Mouse (Mus musculus): ENCODE measurements around the gene Ccdc188. TPM values are rescaled to one million over a fixed set of nuclear protein-coding genes. Genes with fewer than 3 reads are reported as not detected.

Gene Ccdc188
- polyA plus RNA-seq, 1 experiment from 2014 or later, result not detected

DNA sequence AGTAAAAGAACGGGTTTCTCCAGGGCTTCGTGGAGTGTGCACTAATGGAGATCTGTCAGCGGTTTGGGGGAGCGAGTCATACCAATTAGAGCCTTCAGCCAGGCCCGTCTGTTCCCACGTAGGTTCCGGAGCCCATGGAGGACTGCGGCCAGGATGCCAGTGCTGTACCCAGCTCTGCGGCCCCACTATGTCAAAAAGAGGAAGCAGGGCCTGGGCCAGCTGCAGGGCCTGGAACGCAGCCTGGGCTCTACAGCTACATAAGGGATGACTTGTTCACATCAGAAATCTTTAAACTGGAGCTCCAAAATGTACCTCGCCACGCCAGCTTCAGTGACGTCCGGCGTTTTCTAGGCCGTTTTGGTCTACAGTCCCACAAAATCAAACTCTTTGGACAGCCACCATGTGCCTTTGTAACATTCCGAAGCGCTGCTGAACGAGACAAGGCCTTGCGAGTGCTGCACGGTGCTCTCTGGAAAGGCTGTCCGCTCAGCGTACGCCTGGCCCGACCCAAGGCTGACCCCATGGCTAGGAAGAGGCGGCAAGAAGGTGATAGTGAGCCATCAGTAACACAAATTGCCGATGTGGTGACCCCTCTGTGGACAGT is 31.8 kb downstream of the Ccdc188 start:
- H3K9ac ChIP-seq (ENCODE audit: low read length), result peak overlapping the region; percentile 65
- peak; percentile 14; the same call in 1 of the 2 replicates for ATAC-seq (replicated peaks; ENCODE audit: low FRiP score, low TSS enrichment, low read depth)
- H3K4me1 ChIP-seq (replicated peaks; ENCODE audit: control insufficient read depth, insufficient read depth, low read length), result peaks cover 27% of the 10 kb centered on the region
- H3K9me3 ChIP-seq (ENCODE audit: control insufficient read depth, low read length), result no peaks in the 10 kb centered on the region
- 2% methylated on average over 26 of the region's 27 CpGs for WGBS
- H3K4me2 ChIP-seq (ENCODE audit: low read length), result peak overlapping the region; percentile 87
- H3K36me3 ChIP-seq (ENCODE audit: control insufficient read depth, insufficient read depth, low read length), result peaks cover 69% of the 10 kb centered on the region
- peak overlapping the region; percentile 91 for H3K27ac ChIP-seq (ENCODE audit: low read depth)
- H3K4me3 ChIP-seq (ENCODE audit: low read depth, low read length), result peak overlapping the region; percentile 80
- no peaks in the 10 kb centered on the region for H3K27me3 ChIP-seq (replicated peaks; ENCODE audit: control insufficient read depth, insufficient read depth, low read length)
- peak; percentile 74 for DNase-seq (ENCODE audit: low spot score)

DNA sequence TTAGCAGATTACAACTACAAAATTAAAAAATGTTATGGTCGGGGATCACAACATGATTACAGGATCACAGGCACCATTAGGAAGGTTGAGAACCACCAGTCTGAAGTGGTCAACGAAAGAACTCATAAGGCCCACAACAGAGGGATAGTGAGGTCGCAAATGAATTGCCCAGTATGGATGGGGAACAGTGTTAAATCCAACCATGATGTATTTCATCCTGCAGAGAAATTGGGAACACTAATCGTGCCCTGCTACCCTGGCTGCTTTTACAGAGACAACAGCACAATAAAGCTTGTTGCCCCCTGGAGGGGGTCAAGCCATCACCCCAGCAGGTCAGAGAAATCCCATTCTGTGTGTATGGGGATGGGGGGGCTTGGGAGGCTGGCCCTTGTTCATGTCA is 32.6 kb downstream of the Ccdc188 start:
- Histone ChIP-seq H3K36me3 (ENCODE audit: control insufficient read depth, insufficient read depth, low read length) (peaks cover 69% of the 10 kb centered on the region), H3K9me3 (ENCODE audit: control insufficient read depth, low read length) (no peaks in the 10 kb centered on the region), H3K4me2 (ENCODE audit: low read length) (peak overlapping the region; percentile 87), H3K9ac (ENCODE audit: low read length) (peak overlapping the region; percentile 65), H3K4me3 (ENCODE audit: low read depth, low read length) (peak overlapping the region; percentile 80), H3K27ac (ENCODE audit: low read depth) (no peak overlapping the region), H3K4me1 (replicated peaks; ENCODE audit: control insufficient read depth, insufficient read depth, low read length) (peaks cover 27% of the 10 kb centered on the region), H3K27me3 (replicated peaks; ENCODE audit: control insufficient read depth, insufficient read depth, low read length) (no peaks in the 10 kb centered on the region)
- DNase-seq (ENCODE audit: low spot score) (no peak), ATAC-seq (replicated peaks; ENCODE audit: low FRiP score, low TSS enrichment, low read depth) (no peak)
- 59% methylated on average over 4 of the region's 4 CpGs for WGBS

DNA sequence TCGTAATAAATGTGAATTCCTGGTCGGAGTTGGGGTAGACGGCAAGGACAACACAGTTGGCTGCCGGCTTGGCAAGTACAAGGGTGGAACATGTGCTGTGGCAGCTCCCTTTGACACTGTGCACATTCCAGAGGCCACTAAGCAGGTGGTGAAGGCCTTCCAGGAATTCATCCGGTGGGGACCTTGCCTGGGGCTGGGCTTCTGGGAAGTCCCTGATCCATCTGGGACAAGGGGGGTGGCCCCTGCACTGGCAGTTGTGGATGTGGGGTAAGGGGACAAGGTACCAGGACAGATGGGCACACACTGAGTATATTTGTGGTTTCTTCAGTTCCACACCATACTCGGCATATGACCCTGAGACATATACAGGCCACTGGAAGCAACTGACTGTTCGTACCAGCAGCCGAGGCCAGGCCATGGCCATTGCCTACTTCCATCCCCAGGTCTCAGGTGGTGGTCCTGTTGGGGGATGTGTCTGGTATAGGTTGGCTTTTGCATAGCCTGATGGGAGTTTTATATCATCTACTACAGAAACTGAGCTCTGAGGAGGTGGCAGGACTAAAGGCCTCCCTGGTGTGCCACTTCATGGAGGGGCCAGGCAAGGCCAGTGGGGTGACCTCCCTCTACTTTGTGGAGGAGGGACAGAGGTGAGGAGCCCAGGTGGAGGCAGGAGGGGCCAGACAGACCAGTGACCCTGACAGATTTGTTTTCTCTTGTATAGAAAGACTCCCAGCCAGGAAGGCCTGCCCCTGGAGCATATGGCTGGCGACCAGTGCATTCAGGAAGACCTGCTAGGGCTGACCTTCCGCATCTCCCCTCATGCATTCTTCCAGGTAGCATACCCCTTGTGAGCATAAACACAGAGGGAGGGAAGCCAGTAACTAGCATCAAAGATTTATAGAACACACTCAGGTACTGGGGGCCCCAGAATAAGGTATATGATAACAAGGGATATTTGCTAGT is 33.4 kb downstream of the Ccdc188 start:
- H3K9ac ChIP-seq (ENCODE audit: low read length), result peak overlapping the region; percentile 23; the same call in 1 of the 2 replicates
- no peak for ATAC-seq (replicated peaks; ENCODE audit: low FRiP score, low TSS enrichment, low read depth)
- no peaks in the 10 kb centered on the region for H3K9me3 ChIP-seq (ENCODE audit: control insufficient read depth, low read length)
- H3K4me2 ChIP-seq (ENCODE audit: low read length), result peak overlapping the region; percentile 87
- no peaks in the 10 kb centered on the region for H3K27me3 ChIP-seq (replicated peaks; ENCODE audit: control insufficient read depth, insufficient read depth, low read length)
- no peak for DNase-seq (ENCODE audit: low spot score)
- peaks cover 69% of the 10 kb centered on the region for H3K36me3 ChIP-seq (ENCODE audit: control insufficient read depth, insufficient read depth, low read length)
- 72% methylated on average over 10 of the region's 10 CpGs for WGBS
- H3K4me1 ChIP-seq (replicated peaks; ENCODE audit: control insufficient read depth, insufficient read depth, low read length), result peaks cover 26% of the 10 kb centered on the region
- no peak overlapping the region for H3K4me3 ChIP-seq (ENCODE audit: low read depth, low read length)
- H3K27ac ChIP-seq (ENCODE audit: low read depth), result no peak overlapping the region

DNA sequence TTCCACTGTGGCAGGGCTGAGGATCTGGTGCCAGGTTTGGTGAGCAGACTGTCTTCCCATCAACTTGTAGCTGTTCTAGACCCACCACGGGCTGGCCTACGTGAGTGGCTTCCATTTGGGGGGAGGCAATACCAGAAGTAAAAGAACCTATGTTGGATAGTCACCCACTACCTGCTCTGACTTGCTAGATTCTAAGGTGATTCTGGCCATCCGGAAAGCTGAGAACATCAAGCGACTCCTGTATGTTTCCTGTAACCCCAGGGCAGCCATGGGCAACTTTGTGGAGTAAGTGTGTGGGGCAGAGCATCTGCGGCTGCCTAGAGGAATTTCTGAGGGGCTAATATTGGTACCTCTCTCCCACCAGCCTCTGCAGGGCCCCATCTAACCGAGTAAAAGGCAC is 35.1 kb downstream of the Ccdc188 start:
- ATAC-seq (replicated peaks; ENCODE audit: low FRiP score, low TSS enrichment, low read depth) (no peak), DNase-seq (ENCODE audit: low spot score) (no peak)
- H3K27ac ChIP-seq (ENCODE audit: low read depth), result no peak overlapping the region
- 86% methylated on average over 6 of the region's 6 CpGs for WGBS
- no peak overlapping the region for H3K4me2 ChIP-seq (ENCODE audit: low read length)
- H3K4me1 ChIP-seq (replicated peaks; ENCODE audit: control insufficient read depth, insufficient read depth, low read length), result peaks cover 13% of the 10 kb centered on the region
- H3K9ac ChIP-seq (ENCODE audit: low read length), result no peak overlapping the region
- H3K9me3 ChIP-seq (ENCODE audit: control insufficient read depth, low read length), result no peaks in the 10 kb centered on the region
- no peaks in the 10 kb centered on the region for H3K27me3 ChIP-seq (replicated peaks; ENCODE audit: control insufficient read depth, insufficient read depth, low read length)
- H3K4me3 ChIP-seq (ENCODE audit: low read depth, low read length), result no peak overlapping the region
- peaks cover 77% of the 10 kb centered on the region for H3K36me3 ChIP-seq (ENCODE audit: control insufficient read depth, insufficient read depth, low read length)

DNA sequence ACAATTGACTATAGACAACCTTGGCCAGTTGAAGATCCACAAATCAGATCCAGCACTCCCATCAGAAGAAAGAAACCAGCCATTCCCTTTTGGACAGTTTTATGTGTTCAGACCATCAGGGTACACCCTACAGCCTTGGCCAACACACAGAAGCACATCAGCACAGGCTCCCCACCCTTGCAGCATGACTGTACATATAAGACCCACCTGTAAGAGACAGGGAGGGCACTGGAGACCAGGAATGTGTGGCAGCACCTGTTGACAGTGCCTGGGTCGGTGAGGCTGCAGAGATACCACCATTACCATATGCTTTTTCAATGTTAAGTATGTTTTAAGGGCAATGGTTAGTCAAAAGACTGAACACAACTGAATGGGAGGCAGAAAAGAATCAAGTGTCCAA is 36.2 kb downstream of the Ccdc188 start:
- no peak for ATAC-seq (replicated peaks; ENCODE audit: low FRiP score, low TSS enrichment, low read depth)
- no peak overlapping the region for H3K4me3 ChIP-seq (ENCODE audit: low read depth, low read length)
- WGBS, result 89% methylated on average over 1 of the region's 1 CpGs
- no peak for DNase-seq (ENCODE audit: low spot score)
- peaks cover 13% of the 10 kb centered on the region for H3K4me1 ChIP-seq (replicated peaks; ENCODE audit: control insufficient read depth, insufficient read depth, low read length)
- peaks cover 87% of the 10 kb centered on the region for H3K36me3 ChIP-seq (ENCODE audit: control insufficient read depth, insufficient read depth, low read length)
- no peak overlapping the region for H3K4me2 ChIP-seq (ENCODE audit: low read length)
- no peaks in the 10 kb centered on the region for H3K27me3 ChIP-seq (replicated peaks; ENCODE audit: control insufficient read depth, insufficient read depth, low read length)
- no peak overlapping the region for H3K9ac ChIP-seq (ENCODE audit: low read length)
- no peak overlapping the region for H3K27ac ChIP-seq (ENCODE audit: low read depth)
- H3K9me3 ChIP-seq (ENCODE audit: control insufficient read depth, low read length), result no peaks in the 10 kb centered on the region

DNA sequence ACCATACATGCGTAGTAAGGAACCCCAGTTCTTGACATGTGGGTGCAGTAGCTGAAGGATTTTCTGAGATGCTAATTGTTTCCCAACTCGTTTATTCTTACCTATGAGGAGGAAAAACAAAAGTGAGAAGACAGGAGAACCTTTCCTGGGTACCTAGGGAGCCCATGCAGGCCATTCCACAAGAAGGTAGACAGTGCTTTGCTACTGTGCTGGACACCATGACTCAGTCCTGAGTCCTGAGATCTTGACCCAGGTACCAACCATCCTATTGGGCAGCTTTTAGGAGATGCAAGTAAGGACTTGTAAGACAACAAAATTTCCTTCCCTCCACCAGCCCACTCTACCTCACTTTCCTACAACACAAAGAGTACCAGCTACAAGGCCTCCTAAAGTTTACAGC is 40.5 kb downstream of the Ccdc188 start, which contains the start of gene Gm49776:
TSS of gene Gm49776 (minus strand) at position 101 of the 400 bp plus-strand sequence.
- no peak within 1 kb of the TSS for H3K4me2 ChIP-seq (ENCODE audit: low read length)
- peaks cover 96% of the 10 kb centered on the region for H3K36me3 ChIP-seq (ENCODE audit: control insufficient read depth, insufficient read depth, low read length)

DNA sequence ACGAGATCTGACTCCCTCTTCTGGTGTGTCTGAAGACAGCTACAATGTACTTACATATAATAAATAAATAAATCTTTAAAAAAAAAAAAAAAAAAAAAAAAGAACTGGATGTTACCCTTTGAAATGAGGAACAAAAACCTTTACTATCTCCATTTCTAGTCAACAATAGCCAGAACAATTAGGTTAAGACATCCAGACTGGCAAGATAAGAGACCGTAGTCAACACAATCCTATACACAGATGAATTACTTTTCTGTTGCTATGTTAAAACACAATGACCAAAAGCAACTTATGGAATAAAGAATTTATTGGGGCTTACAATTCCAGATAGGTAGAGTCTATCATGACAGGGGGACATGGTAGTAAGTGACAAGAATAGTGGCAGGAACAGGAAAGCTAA is 47.3 kb downstream of the Ccdc188 start:
- no peaks in the 10 kb centered on the region for H3K9me3 ChIP-seq (ENCODE audit: control insufficient read depth, low read length)
- peaks cover 92% of the 10 kb centered on the region for H3K36me3 ChIP-seq (ENCODE audit: control insufficient read depth, insufficient read depth, low read length)
- no peak overlapping the region for H3K4me2 ChIP-seq (ENCODE audit: low read length)
- 80% methylated on average over 2 of the region's 2 CpGs for WGBS
- no peak for ATAC-seq (replicated peaks; ENCODE audit: low FRiP score, low TSS enrichment, low read depth)
- H3K9ac ChIP-seq (ENCODE audit: low read length), result no peak overlapping the region
- no peaks in the 10 kb centered on the region for H3K27me3 ChIP-seq (replicated peaks; ENCODE audit: control insufficient read depth, insufficient read depth, low read length)
- no peak overlapping the region for H3K27ac ChIP-seq (ENCODE audit: low read depth)
- H3K4me3 ChIP-seq (ENCODE audit: low read depth, low read length), result no peak overlapping the region
- DNase-seq (ENCODE audit: low spot score), result no peak
- no peaks in the 10 kb centered on the region for H3K4me1 ChIP-seq (replicated peaks; ENCODE audit: control insufficient read depth, insufficient read depth, low read length)

More for the DNA sequence above, 40.5 kb downstream of the Ccdc188 start, which contains the start of gene Gm49776:
- no peak within 1 kb of the TSS for H3K4me3 ChIP-seq (ENCODE audit: low read depth, low read length)
- no peaks in the 10 kb centered on the region for H3K9me3 ChIP-seq (ENCODE audit: control insufficient read depth, low read length)
- H3K9ac ChIP-seq (ENCODE audit: low read length), result no peak within 1 kb of the TSS
- whole genome bisulfite sequencing, result 91% methylated on average over 2 of the region's 2 CpGs
- DNase-seq (ENCODE audit: low spot score) (no peak), ATAC-seq (replicated peaks; ENCODE audit: low FRiP score, low TSS enrichment, low read depth) (no peak)
- H3K27ac ChIP-seq (ENCODE audit: low read depth), result no peak within 1 kb of the TSS
- H3K4me1 ChIP-seq (replicated peaks; ENCODE audit: control insufficient read depth, insufficient read depth, low read length), result no peaks in the 10 kb centered on the region
- no peaks in the 10 kb centered on the region for H3K27me3 ChIP-seq (replicated peaks; ENCODE audit: control insufficient read depth, insufficient read depth, low read length)

DNA sequence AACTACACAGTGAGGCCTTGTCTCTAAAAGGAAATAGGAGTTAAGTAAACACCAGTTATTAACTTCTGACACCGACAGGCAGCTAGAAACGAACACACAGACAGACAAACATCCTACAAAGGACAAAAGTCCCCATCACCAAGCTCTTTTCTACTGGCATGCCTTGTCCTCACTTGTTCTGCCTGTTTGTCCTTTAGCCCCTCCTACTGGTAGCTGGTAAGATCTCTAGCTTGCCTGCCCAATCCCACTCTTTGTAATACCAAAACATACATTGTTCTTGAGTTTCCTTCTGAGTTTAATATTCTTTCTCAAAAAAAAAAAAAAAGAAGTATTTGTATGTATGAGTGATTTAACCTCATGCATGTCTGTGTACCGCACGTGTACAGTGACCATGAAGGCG is 50.5 kb downstream of the Ccdc188 start:
- DNase-seq (ENCODE audit: low spot score), result no peak
- H3K4me1 ChIP-seq (replicated peaks; ENCODE audit: control insufficient read depth, insufficient read depth, low read length), result no peaks in the 10 kb centered on the region
- no peak overlapping the region for H3K4me3 ChIP-seq (ENCODE audit: low read depth, low read length)
- H3K9ac ChIP-seq (ENCODE audit: low read length), result no peak overlapping the region
- no peaks in the 10 kb centered on the region for H3K9me3 ChIP-seq (ENCODE audit: control insufficient read depth, low read length)
- no peak overlapping the region for H3K4me2 ChIP-seq (ENCODE audit: low read length)
- no peak for ATAC-seq (replicated peaks; ENCODE audit: low FRiP score, low TSS enrichment, low read depth)
- H3K27ac ChIP-seq (ENCODE audit: low read depth), result no peak overlapping the region
- peaks cover 94% of the 10 kb centered on the region for H3K36me3 ChIP-seq (ENCODE audit: control insufficient read depth, insufficient read depth, low read length)
- no peaks in the 10 kb centered on the region for H3K27me3 ChIP-seq (replicated peaks; ENCODE audit: control insufficient read depth, insufficient read depth, low read length)
- 89% methylated on average over 5 of the region's 5 CpGs for WGBS
